Mouse (Mus musculus) heart, postnatal 14 days (tissue): ENCODE data around the gene Ift46. TPM values are rescaled to one million over a fixed set of nuclear protein-coding genes. Genes with fewer than 3 reads are reported as not detected.
A peak's percentile ranks its signal among the peaks of the same experiment; 100 is the strongest.
"Not testable (repeated sequence)": the region's sequence is repeated elsewhere in the genome, so short reads cannot be mapped to it uniquely, and the experiment has no call there.

Experiments
- DNase-seq, 2 experiments: peaks; one replicate each; pipeline ENCODE4 v3.0.0; 2021 to 2022
- intact Hi-C: fragments of 180-260 bp; cut with DNase I; formaldehyde crosslinking; loops from one replicate; pipeline ENCODE4 v1.15.1; 2025
- total RNA-seq, 2 experiments: library from RNA; stranded (reverse); gene quantifications; 2 replicates each; pipeline ENCODE4 v1.2.3; 2021

Gene Ift46
- total RNA-seq, 2 experiments from 2014 or later, result 32.7 to 41.8 TPM

DNA sequence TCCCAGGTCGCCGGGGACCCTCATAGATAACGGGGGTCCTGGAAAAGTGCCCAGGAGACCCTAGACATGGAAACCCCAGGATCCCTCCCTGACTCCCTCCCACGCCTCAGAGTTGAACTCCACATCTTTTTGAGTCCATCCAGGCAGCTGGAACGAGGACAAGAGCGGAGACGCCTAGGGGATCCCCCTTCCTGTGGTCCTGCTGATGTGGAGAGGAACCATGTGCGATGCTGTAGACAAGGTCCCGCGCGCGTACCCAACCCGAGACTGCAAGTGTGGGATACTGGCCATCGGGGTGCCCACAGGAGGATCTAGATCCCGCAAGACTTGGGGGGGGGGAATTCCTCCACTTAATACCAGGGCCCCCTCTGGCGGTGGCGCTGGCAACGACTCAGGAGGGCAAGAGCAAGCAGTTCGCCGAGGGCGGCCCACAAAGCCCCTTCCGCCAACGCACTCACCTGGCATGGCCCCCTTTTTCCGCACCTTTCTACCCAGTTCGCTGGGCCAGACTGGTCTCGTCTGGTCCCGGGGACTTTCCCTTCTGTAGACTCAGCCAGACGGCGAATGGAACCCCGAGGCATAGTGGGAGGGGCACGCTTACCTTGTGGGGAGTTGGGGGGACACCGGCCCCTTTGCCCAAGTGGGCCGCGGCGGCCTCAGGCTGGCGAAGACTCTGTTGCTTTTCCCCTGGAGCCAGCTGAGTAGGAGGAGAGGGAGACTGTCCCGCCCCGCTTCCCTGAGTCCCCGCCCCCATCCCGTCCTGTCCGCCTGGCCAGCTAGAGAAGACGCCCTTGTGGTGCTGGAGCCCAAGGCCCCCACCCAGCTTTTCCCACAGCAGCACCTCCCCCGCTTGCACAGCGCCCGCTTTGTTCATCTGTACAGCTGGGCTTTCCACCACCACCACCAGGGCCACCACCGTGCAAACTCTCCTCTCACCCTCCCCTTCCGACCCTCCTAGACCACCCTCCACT, 32.9 kb upstream of the Ift46 start, which contains the start of gene Phldb1:
Gene Phldb1, minus strand, starts transcription at position 675 of the 971 bp plus-strand sequence.
- intact Hi-C loops, result loop anchor here (2.0 to 5.0 kb wide), 2 partner anchors 26 to 43 kb away; no protein-coding TSS in a partner anchor

DNA sequence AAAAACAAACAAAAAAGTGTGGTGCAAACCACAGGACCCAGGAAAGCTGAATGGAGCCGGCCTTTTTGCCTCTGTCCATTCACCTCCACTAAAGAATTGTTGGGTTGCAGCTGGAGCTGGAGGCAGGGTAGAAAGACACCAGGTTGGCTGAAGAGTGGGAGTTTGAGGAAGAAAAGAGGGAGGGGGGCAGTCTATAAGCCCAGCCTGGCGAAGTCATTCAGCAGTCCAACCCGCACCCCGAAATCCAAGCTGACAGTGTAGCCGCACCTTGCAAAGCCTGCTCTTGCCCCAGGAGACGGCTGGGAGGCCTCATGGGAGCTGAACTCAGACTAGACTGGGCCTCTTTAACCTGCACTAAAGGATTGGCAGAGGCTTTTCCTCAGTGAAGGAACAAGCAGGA, 31.8 kb upstream of the Ift46 start:
- intact Hi-C loops, result loop anchor here (2.0 kb wide), 1 partner anchor 27 kb away; no protein-coding TSS in a partner anchor
- DNase-seq, result no peak

More for the DNA sequence above, 32.9 kb upstream of the Ift46 start, which contains the start of gene Phldb1:
- DNase-seq, result peak; percentile 82 to 85

DNA sequence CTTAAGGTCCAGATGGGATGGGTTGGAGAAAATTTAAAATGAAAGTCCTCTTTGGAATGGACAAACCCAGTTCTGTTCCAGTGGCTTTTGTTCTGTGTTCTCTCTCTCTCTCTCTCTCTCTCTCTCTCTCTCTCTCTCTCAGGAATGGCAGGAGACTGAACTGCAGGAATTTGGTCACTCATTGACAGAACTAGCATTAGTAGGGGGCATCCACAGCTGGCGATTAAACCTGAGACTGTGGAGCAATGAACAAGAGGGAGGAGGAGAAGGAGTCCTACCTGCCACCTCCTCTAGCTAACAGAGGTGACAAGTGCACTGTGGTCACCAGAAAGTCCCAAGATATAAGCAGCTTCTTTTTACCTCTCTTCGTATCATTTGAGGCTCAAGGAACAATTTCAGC, 31.4 kb upstream of the Ift46 start:
- no peak for DNase-seq
- intact Hi-C loops, result no loop called here

DNA sequence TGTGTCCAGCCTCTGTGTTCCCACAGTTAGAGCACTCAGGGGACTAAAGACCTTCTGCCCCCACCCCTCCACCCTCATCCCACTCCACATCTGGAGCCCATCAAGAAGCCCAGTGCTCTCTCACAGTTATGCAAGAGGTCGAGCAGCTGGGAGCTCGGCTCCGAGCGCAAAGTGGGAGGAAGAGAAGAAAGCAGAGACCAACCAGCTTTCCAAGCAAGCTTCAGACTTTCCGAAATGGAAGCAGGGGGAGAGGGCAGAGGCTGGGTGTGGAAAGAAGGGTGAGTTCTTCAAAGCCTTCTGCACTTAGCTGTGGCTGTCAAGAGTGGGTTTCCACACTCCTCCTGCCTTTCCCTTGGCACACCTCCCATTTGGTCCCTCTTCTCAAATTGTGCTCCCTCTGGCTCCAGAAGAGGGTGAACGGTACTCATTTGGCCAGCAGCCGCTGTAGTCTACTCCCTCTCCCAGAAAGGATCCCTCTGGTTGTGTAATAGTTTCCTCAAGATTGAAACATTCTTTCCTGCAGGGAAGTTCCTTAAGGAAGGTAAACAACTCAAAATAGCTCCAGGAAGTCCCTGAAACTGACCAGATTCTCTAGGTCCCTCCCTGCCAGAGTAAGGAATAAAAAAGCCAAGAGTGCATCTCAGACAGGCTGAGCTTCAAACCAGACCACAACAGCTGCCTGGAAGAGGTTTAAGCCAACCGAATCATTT, 30.3 kb upstream of the Ift46 start:
- peak; percentile 73 to 76 for DNase-seq
- intact Hi-C loops, result no loop called here

- no peak for DNase-seq
- intact Hi-C loops, result no loop called here
These were observed 27.0 kb upstream of the Ift46 start for GRCm38 (mm10) chr9:44740663-44741192.

- no peak for DNase-seq
- intact Hi-C loops, result loop anchor here (5.0 kb wide), 1 partner anchor 88 kb away; no protein-coding TSS in a partner anchor
These were observed 22.3 kb upstream of the Ift46 start for GRCm38 (mm10) chr9:44745371-44745770.

- intact Hi-C loops, result loop anchor here (5.0 kb wide), 1 partner anchor 89 kb away; no protein-coding TSS in a partner anchor
- no peak for DNase-seq
These were observed 21.0 kb upstream of the Ift46 start for GRCm38 (mm10) chr9:44746666-44747065.

- intact Hi-C loops, result loop anchor here (5.0 kb wide), 1 partner anchor 90 kb away; no protein-coding TSS in a partner anchor
- DNase-seq, result no peak
These were observed 20.4 kb upstream of the Ift46 start for GRCm38 (mm10) chr9:44747341-44747740.

GRCm38 (mm10) chr9:44748473-44748872, 19.2 kb upstream of the Ift46 start:
- intact Hi-C loops, result loop anchor here (5.0 kb wide), 1 partner anchor 91 kb away; no protein-coding TSS in a partner anchor
- no peak for DNase-seq

GRCm38 (mm10) chr9:44760873-44761272, 6.8 kb upstream of the Ift46 start:
- no peak for DNase-seq
- intact Hi-C loops, result no loop called here

GRCm38 (mm10) chr9:44768029-44768394, 304 bp downstream of the Ift46 start:
- DNase-seq, intact Hi-C loops: not testable (repeated sequence)

DNA sequence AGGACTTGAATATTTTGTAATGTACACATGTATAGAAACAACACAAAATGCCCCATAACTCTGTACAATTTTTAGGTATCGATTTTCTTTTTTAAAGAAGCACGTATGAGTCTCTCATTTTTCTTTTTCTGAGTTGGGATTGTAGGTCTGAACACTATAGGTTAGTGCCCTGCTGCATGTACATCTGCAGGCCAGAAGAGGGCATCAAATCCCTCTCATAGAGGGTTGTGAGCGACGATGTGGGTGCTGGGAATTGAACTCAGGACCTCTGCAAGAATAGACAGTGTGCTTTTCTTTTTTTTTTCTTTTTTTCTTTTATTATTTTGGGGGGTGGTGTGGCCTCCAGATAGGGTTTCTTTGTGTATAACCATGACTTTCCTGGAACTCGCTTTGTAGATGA, 3.7 kb downstream of the Ift46 start:
- intact Hi-C loops, result no loop called here
- DNase-seq, result no peak

DNA sequence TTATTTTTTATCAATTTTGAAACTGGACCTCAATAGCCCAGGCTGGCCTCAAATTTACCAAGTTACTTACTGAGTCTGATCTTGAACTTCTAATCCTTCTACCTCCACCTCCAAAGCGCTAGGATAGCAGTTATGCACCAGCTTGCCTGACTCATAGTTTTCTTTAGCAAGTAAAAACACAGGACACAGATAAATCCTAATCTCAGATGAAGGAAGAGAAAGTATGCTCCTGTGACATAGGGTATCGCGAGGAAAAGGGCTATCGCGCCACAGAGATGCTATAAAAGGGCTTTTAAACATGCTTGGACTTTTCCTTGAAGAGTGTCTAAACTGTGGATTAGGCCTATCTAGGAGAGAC, 4.7 kb downstream of the Ift46 start:
- intact Hi-C loops, result no loop called here
- no peak for DNase-seq

DNA sequence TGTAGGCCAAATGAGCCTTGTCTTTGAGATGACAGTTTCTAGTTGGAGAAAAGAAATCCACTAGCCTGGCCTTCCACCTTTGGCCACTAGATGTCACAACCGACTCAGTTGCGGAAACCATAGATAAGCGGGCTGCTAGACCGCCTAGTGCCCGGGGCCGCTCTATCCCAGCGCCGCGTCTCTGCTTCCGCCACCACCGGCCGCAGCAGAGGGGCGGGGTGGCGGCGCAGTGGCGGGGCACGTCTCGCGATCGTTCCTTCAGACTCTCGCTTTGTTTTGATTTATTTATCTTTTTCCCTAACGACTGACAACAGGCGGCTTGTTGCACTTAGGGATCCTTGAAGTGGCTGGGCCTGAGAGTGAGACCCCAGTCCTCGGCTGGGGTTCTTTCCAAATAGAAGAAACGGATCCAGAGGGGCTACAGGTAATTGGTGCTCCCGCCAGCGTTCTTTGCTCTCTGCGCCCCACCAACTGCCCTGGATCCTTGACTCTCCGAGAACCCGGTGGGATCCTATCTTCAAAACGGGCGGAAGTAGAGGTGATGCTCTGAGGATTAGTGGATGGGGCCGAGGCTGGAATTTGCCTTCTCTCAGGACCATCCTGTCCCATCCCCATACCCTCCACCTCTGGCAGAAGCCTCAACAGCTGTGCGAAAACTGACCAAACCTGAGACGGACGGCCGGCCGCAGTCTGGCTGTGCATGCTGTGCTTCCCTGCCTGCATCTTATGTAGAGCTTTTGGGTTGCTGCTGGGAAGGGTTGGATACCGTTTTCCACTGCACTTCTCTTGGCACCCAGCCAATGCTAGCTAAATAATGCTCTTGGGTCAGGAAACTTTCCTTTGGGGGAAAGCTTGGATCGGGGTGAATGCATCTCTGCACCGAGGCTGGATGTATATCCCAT, 5.3 kb downstream of the Ift46 start:
- DNase-seq, result peak; percentile 93 to 94
- intact Hi-C loops, result no loop called here

DNA sequence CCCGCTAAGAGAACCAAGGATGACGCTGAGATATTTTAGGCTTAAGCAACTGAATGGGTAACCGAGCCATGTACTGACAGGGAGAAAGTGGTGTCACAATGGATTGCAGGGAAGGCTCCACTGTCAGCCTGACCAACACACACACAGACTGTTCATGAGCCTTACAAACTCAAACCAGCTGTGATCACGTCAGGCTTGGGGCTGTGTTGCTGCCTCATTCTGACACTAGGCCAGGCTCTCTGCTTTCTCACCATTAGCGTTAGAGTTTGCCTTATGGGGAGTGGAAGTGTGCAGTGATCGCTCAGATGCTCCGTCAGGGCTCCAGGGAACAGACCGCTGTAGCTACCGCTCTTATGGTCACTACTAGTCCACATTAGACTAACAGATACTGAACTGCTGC, 25.1 kb downstream of the Ift46 start:
- intact Hi-C loops, result no loop called here

GRCm38 (mm10) chr9:44798298-44798697, 30.6 kb downstream of the Ift46 start:
- DNase-seq, result no peak
- intact Hi-C loops, result no loop called here

More for the DNA sequence above, 25.1 kb downstream of the Ift46 start:
- no peak for DNase-seq

DNA sequence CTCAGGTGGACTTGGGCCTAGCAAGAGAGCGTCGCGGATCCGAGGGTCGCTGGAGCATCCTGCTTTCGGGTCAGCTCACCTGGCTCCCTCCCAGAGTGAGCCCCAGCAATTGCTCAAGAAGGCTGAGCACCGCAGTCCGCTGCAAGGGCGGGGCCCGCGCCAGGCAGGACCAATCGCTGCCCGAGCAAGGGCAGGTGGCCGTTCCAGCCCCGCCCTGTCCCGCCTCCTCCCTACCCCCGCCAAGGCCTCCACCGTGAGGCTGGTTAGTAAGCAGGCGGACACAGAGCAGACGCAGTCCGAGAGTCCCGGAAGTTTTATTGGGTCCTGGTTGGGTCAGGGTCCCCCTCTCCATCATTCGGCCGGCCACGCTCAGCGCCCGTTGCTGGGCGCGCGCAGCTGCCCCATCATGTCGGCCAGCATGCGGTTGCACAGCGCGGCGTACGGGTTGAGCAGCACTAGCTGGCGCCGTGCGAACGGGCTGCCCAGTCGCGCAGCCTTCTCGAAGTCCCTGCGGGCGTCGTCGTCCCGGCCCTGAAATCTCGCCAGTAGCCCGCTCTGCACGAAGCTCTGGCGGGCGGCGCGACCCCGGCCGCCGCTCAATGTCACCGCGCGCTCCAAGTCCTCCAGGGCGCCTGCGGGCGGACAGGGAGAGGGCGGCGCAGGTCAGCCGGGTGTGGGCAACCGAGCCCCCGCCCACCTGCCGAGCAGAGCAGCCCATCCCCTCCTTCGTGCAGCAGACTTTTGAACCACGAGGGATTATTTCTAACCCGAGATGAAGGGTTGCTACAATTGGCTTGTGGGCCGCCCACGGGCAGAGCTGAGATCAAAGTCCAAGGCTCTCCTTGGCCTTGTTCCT, 31.6 kb downstream of the Ift46 start, which contains the start of gene Tmem25:
Gene Tmem25, minus strand, starts transcription at position 206 of the 856 bp plus-strand sequence.
- intact Hi-C loops, result no loop called here
- DNase-seq, result peak; percentile 82 to 84

DNA sequence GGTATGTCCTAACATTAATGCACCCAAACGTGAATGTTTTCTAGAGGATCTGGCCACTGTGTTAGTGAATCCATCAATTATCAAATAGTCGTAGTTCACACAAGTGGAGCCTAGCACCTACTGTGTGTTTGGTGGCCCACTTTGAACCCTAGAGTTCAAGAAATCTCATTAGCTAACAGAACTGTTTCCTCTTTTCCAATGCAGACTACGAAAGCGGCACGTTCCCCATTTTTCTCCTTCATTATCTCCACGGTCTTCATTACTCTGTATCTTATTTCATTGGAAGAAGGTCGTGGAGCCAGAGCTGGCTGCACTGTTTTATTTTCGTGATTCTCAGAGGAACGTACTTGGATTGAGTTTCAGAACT, 32.2 kb downstream of the Ift46 start:
- DNase-seq, result no peak
- intact Hi-C loops, result no loop called here

DNA sequence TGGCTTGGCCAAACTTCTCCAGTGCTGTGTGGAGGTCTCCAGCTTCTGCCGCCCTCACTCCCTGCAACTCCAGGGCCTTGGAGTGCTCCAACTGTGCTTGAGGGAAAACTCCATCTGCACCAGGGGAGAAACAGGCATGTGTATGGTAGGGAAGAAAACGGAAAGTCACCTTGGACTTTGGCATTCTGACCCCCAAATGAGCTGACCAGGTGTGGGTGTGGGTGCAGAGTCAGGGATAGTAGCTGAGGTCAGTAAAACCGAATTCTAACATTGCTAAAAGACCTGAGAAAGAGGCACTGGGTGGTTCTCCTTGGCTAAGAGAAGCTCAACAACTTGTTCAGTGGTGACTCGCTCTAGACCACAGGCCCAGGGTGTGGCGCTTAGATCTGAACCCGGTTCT, 34.0 kb downstream of the Ift46 start:
- intact Hi-C loops, result no loop called here
- no peak for DNase-seq
